Mouse (Mus musculus): ENCODE results near the gene Fmo1. TPM values are rescaled to one million over a fixed set of nuclear protein-coding genes. Genes with fewer than 3 reads are reported as not detected.

The Fmo1 gene
- polyA plus RNA-seq (2012; ENCODE audit: low replicate concordance): not detected in 2 replicates

GRCm38 (mm10) chr1:162866280-162866681 is at the start of gene Fmo1:
Fmo1 (minus strand) TSS chr1:162866610.

GRCm38 (mm10) chr1:162897838-162898811 is 31.7 kb upstream of the Fmo1 start, which contains the start of gene Fmo2:
Fmo2 (minus strand) TSS chr1:162898726.

DNA sequence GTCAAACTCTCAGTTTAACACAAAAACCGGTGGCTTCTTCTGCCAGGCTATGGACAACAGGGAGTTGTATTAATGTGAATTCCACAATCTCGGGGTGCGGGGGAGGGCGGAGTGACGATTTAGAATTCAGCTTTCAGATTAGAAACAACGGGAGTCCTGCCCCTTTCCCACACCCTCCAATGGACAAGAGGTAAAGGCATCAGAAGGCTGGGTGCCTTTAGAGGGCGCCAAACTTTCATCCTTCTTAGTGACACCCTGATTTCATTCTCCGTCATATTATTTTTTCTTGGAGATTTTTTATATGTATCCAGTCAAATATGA is 52.6 kb downstream of the Fmo1 start, which contains the start of gene Fmo4:
Gene Fmo4, minus strand, starts transcription at position 137 of the 321 bp plus-strand sequence.

Other genes with a start within 250 kb of the Fmo1 start
- gene Myoc, start 227.5 kb downstream of the Fmo1 start, polyA plus RNA-seq (2012; ENCODE audit: low replicate concordance): not detected in 2 replicates
- gene Myocos, start 208.4 kb downstream of the Fmo1 start, polyA plus RNA-seq (2012; ENCODE audit: low replicate concordance): not detected in 2 replicates
- gene Prrc2c, start 126.1 kb downstream of the Fmo1 start, polyA plus RNA-seq (2012; ENCODE audit: low replicate concordance): 35.5 and 58.9 TPM in 2 replicates
- not detected in 2 replicates for gene Fmo4, start 52.6 kb downstream of the Fmo1 start, polyA plus RNA-seq (2012; ENCODE audit: low replicate concordance)
- 0.06 TPM in 1 of 2 replicates, not detected in the other for gene Fmo2, start 32.1 kb upstream of the Fmo1 start, polyA plus RNA-seq (2012; ENCODE audit: low replicate concordance)
- gene Fmo6, start 70.9 kb upstream of the Fmo1 start, polyA plus RNA-seq (2012; ENCODE audit: low replicate concordance): not detected in 2 replicates
- not detected in 2 replicates for gene Fmo3, start 117.9 kb upstream of the Fmo1 start, polyA plus RNA-seq (2012; ENCODE audit: low replicate concordance)
- gene Mroh9, start 219.1 kb upstream of the Fmo1 start, polyA plus RNA-seq (2012; ENCODE audit: low replicate concordance): not detected in 2 replicates

Data from leukemia stem cell, adult 10-12 weeks (primary cell).